Mouse (Mus musculus) adrenal gland, postnatal 14 days (tissue): Measurements from ENCODE around the gene Slc16a12. TPM values are rescaled to one million over a fixed set of nuclear protein-coding genes. Genes with fewer than 3 reads are reported as not detected.
A peak's percentile ranks its signal among the peaks of the same experiment; 100 is the strongest.

Experiments used
- DNase-seq: peaks from one replicate; pipeline ENCODE4 v3.0.0; 2021; ENCODE audit warnings: mixed read lengths
- total RNA-seq: library from RNA; stranded (reverse); gene quantifications from 2 replicates; pipeline ENCODE4 v1.2.3, GENCODE M21; 2021

The Slc16a12 gene
- total RNA-seq, 1 experiment from 2014 or later: 7.7 TPM

- no peak for DNase-seq
Observed at GRCm38 (mm10) chr19:34726254-34726962, 20.7 kb downstream of the Slc16a12 start.

GRCm38 (mm10) chr19:34725418-34725817, 21.7 kb downstream of the Slc16a12 start:
- no peak for DNase-seq

DNA sequence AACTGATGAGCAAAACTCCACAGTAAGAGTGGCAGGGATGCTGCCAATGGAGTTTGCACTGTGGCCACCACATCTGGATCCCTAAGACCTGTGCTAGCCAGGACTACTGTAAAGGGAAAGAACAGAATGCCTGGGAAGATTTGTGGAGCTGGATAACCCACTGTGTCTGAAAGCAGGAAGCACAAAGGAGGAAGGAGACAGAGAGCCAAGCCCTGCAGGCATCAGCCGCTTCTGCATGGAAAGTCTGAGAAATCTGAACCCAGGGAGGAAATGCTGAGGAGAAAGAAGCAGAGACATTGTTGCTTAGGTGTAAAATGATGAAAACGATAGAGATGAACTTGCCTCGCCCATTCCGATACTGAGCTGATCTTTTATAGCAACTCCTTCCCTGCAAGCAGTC, 22.5 kb downstream of the Slc16a12 start:
- DNase-seq: no peak

- DNase-seq: no peak
Observed at GRCm38 (mm10) chr19:34722541-34722940, 24.5 kb downstream of the Slc16a12 start.

DNA sequence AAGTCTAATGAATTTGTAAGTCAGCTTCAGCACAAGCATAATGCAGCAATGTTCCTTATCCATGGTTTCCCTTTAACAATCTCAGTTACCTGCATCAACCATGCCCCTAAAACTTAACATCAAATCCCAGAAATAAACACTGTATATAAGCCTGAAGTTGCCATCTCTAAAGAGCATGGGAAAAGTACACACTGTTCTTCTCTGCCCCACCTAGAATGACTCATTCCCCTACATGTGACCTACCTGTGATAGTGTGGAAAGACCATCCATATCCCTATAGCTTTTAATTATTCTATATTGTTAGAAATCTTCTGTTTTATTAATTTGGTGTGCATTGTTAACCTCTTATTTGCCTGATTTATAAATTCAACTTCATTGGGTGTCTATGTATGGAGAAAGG, 27.0 kb downstream of the Slc16a12 start:
- no peak for DNase-seq

GRCm38 (mm10) chr19:34718963-34719362, 28.1 kb downstream of the Slc16a12 start:
- no peak for DNase-seq

DNA sequence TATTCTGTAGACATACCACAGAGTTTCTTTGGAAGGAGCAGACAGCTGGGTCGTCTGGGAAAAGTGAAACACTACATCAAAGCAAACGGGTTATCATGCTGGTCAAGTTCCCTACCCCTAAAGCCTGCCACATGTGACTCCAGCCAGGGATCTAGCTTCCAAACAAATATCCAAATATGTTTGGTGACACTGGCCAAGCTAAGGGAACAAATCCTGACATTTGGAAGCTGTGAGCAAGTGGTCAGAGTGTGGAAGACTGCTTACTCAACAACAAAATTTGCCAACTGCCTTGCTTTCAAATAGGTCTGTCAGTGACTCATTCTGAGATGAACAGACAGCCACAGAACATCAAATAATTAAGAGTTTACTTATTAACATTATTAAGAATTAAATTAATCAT, 28.6 kb downstream of the Slc16a12 start:
- no peak for DNase-seq

GRCm38 (mm10) chr19:34715895-34716294, 31.2 kb downstream of the Slc16a12 start:
- no peak for DNase-seq

GRCm38 (mm10) chr19:34714250-34714666, 32.8 kb downstream of the Slc16a12 start:
- no peak for DNase-seq

- DNase-seq: no peak
Observed at GRCm38 (mm10) chr19:34712050-34712449, 35.0 kb downstream of the Slc16a12 start.

DNA sequence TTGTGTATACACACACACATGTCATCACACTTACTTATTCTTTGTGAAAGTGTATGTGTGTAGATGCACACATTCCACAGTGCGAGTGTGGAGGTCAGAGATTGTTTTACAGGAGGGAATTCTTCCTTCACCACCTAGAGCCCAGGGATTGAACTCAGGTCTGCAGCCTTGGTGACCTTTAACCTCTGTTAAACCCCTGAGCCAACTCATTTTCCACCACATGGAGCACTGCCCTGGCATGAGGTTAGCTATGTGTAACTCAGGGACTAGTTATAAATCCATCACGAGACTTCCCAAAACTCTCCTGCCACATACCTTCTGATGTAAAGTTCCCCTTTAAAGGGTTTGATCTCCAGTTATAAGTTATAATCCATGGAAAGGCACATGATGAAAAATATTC, 38.9 kb downstream of the Slc16a12 start:
- DNase-seq: no peak

DNA sequence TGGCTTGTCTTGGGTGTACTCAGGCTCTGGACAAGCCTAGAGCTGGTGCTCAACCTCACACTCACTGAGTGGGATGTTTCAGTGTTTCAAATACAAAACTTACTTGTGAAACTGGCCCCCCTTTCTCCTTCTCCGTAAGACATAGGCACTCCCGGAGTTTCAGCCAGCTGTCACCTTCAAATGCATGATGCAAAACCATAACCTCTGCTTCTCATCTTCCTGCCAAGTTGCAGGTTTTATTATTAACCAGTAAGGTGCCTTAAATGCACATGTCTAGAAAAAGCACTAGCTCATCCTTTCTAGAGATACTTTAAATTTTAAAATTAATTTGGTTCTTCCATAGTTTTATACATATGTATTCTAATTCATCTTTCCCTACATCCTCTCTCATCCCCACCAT, 39.5 kb downstream of the Slc16a12 start:
- DNase-seq: no peak

DNA sequence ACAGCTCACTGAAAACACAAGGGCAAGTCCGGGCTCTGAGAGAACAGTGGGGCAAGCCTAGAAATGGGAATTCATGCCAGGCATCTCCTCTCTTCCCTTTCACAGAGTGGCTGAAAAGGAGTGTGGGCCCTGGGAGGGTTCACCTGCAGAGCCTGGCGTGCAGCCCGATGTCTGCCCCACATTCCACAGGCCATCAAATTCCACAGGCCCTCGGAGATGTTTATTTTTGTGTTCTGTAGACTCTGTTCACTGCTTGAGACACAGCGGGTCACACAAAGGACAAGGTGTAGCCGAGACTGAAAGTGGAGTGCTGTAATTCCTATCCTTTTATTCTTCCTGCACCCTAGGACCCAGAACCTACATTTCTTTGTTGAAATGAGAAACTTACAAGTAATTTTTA, 40.8 kb downstream of the Slc16a12 start:
- DNase-seq: no peak

DNA sequence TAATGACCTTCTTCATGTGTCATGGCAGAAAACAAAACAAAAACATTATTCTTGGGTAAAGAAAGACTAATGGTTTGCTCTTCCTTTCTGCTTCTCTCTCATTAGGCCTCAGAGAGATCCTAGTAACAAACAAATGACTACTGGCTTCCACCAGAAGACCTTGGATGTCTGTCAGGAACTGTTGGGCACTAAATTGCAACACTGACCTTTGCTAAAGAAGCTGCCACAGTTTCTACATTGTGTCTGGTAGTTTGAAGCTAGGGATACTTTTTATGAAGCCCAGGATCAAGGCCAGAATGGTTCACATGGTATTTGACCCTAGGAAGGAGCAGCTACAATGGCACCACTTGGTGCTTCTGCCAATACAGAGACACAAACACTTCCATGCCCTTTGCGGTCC, 41.9 kb downstream of the Slc16a12 start:
- DNase-seq: peak; percentile 14

DNA sequence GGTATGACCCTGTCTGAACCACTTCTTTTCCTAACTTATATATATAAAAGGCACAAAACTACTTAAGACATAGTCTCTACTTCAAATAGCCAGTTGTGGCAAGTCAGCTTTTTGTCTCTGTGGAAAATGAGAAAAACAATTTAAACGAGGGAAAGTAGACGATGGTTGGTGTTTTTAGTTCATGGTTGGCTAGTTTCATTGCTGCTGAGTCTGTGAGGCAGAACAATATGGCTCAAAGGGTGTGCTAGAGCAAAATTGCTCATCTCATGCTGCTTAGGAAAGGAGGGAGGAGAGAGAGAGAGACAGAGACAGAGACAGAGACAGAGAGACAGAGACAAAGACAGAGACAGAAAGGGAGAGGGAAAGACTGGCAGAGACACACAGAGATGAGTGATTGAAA, 47.8 kb downstream of the Slc16a12 start:
- no peak for DNase-seq

GRCm38 (mm10) chr19:34698852-34699251, 48.2 kb downstream of the Slc16a12 start:
- no peak for DNase-seq

- no peak for DNase-seq
Observed at GRCm38 (mm10) chr19:34698432-34698831, 48.7 kb downstream of the Slc16a12 start.

GRCm38 (mm10) chr19:34697461-34697860, 49.6 kb downstream of the Slc16a12 start:
- no peak for DNase-seq

DNA sequence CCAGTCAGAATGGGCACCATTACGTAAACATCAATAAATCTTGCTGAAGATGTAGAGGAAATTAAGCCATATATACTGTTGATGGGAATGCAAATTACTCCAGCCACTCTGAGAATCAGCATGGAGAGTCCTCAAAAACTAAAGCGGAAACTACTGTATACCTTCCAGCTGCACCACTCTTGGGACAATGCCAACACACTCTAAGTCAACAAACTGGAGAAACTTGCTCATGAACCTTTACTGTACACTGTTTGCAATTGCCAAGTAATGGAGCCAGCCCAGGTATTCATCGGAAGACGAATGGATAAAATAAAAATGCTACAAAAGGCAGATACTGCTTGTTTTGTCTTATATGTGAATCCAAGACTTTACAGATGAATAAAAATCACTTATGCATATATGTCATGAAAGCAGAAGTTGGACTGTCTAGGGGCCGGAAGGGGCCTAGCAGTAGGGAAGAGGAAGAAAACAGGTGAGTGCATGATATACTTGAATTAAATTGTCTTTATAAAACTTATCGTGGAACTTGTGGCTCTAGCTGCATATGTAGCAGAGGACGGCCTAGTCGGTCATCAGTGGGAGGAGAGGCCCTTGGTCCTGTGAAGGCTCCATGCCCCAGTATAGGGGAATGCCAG, 50.6 kb downstream of the Slc16a12 start:
- no peak for DNase-seq

DNA sequence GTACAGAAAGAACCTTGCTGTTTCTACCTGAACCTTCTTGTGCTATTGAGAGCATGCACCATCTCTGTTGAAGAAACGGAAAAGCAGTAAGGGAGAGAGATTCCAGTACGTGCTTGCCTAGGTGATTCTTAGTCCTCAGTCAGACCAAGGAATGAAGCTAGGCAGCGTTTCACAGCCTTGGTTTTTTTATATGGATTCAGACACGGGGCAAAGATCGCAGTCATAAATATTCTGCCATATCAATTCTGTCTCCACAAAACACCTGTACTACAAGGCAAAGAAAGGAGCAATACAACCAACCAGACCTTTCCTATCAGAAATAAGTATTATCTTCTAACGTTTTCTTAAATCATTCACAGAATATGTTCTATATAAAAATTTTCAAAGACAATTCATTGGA, 55.7 kb downstream of the Slc16a12 start:
- no peak for DNase-seq

DNA sequence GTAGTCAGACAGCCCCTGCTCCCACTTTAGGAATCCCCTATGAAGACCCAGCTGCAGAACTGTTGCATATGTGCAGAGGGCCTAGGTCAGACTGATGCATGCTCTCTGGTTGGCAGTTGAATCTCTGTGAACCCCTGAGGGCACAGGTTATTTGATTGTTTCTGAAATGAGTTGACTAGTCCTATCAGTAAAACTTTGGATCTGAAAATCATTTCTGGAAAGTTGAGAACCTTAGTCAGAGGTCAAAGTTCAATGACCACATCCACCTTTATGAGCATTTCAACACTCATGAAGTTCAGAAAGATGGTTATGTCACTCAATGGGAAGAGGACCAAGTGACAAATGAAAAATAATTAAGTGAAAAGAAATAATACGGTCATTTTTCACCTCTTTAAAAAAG, 61.6 kb downstream of the Slc16a12 start:
- DNase-seq: no peak

DNA sequence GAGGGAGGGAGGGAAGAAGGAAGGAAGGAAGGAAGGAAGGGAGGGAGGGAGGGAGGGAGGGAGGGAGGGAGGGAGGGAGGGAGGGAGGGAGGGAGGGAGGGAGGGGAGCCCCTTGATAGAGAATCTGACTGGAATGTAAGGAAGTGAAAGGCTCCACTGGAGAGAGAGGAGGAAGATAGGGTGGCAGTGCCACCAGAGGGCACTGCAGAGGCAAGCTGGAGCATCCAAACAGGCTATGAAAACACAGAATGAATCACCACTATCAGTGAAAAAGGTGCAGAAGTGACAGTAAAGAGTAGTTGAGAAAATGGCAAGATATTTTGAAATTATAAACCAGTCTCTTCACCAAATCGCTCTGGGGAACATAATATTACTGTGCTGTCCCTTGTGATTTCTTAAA, 62.2 kb downstream of the Slc16a12 start:
- peak; percentile 71 for DNase-seq

- no peak for DNase-seq
Observed at GRCm38 (mm10) chr19:34678428-34678827, 68.7 kb downstream of the Slc16a12 start.

GRCm38 (mm10) chr19:34673476-34673875, 73.6 kb downstream of the Slc16a12 start:
- peak; percentile 11 for DNase-seq
